Mouse (Mus musculus) monocyte, adult 5-6 weeks (primary cell): ENCODE results near the gene AC129217.1. TPM values are rescaled to one million over a fixed set of nuclear protein-coding genes. Genes with fewer than 3 reads are reported as not detected.
"Not testable (repeated sequence)": the region's sequence is repeated elsewhere in the genome, so short reads cannot be mapped to it uniquely, and the experiment has no call there.

ENCODE experiments used
- ATAC-seq: fragments of 153-309, 156-312 bp; replicated peaks from 2 replicates; pipeline ENCODE4 v1.8.0; 2017; ENCODE audit warnings: mild to moderate bottlenecking; ENCODE audit not compliant: low TSS enrichment, insufficient number of reproducible peaks, severe bottlenecking, poor library complexity, low FRiP score
- total RNA-seq: library from RNA; stranded (forward); fragments of 200-1000, 200-491, 200-594 nt; gene quantifications from 3 replicates; pipeline ENCODE4 v1.2.3, GENCODE M21; 2017

The AC129217.1 gene
- total RNA-seq, 1 experiment from 2014 or later: 54.5 TPM

DNA sequence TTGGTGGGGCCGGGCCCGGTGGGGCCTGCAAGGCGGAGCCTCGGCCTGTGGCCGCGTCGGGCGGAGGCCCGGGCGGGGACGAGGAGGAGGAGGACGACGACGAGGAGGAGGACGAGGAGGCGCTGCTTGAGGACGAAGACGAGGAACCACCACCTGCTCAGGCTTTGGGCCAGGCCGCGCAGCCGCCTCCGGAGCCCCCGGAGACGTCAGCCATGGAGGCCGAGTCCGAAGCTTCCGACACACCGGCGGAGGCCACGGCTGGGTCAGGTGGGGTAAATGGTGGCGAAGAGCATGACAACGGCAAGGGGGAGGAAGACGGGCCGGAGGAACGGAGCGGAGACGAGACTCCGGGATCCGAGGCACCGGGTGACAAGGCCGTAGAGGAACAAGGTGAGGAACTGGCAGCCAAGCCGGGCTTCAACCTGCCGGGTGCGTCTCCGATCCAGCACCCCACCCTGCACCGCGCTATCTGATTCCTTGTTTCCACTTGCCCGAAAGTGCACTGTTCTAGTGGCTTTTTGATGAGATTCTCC lies 9.1 kb upstream of the AC129217.1 start:
- no peak for ATAC-seq

DNA sequence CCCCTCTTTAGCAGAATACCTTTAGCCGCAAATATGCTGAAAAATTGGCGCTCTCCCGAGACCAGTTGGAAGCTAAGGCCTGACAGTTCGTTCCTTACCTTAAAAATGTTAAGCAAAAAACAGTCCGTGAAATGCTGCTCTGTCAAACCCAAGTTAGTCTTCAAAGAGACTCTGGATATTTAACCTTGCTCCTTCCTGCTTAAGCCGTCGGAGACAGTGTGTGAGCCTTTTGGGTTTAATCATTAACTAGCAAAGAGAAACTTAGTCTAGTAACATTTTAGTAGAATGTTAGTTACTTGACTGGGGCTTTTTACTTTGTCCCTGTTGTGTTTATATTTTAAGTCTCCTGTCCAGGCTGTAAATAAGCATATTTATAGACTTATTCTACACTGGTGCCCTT lies 8.4 kb upstream of the AC129217.1 start:
- ATAC-seq: no peak

DNA sequence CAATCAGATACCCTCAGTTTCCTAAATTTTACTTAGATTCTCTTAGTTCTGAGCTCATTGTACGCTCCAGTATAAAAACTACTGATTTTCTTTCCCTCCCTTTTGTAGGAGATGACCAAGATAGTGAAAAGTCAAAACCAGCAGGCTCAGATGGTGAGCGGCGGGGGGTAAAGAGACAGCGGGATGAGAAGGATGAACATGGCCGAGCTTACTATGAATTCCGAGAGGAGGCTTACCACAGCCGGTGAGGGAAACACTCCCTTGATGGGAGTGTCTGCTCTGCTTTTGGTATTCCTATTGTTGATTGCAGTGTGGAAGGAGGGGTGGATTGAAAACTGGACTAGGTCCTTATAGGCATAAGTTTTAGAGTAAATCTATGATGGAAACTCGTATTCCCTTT lies 6.9 kb upstream of the AC129217.1 start:
- no peak for ATAC-seq

DNA sequence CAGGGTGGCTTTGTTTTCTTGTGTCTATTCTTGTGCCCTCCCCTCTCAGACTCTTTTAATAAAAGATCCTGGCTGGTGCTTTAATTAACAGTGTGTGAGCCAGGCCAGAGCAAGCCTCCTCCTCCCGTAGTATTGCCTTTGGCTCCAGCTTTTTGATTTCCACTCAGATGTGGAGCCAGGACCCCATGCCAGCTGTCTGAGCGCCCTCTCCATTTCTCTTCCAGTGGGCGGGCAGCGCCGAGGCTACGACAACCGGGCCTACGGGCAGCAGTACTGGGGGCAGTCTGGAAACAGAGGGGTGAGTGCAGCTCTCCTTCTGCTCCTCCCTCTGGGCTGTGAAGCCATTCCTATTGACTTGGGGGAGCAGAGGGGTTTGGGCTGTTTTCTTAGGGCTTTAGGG lies 1.1 kb downstream of the AC129217.1 start:
- ATAC-seq: no peak

DNA sequence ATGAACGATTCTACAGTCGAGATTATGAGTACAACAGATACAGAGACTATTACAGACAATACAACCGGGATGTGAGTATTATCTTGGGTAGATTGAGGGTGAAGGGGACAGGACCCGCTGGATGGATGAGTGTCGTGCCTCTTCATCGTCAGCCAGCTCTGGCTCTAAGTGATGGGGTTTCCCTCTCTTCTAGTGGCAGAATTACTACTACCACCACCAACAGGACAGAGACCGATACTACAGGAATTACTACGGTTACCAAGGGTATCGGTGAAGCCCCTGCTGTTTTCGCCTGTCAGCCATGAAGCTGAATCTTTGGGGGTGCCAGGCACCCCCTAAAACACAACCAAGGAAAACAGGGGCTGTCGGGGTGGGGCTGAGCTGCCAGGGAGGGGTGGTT lies 1.7 kb downstream of the AC129217.1 start:
- no peak for ATAC-seq

DNA sequence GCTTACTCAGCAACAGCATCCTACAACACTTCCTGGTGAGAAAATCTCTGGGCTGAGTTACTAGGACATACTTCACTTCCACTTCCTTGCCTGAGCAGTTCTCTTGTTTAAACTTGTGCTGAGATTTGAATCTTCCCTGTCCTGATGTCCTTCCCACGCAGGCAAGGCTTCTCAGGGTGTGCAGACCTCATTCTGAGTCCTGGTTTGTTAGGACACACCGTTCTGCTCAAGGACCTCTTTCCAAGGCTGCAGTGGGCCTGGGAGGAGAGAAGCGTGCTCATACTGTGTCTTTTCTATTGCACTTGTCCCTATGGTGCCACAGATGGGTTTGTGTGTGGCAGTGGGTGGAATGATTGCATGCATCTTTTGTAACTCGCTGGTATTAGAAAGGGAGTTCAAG lies 3.4 kb downstream of the AC129217.1 start:
- ATAC-seq: no peak

DNA sequence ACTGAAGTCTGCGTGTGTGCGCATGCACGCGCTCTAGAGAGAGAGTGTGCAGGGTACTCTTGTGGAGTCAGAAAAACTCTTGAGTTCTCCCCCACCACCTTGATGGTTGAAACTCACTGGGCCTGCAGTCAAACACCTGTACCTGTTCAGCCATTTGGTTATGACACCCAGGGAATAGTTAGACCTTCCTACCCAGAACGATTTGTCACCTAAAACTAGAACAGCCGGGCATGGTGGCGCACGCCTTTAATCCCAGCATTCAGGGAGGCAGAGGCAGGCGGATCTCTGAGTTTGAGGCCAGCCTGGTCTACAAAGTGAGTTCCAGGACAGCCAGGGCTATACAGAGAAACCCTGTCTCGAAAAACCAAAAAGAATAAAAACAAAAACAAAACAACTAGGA lies 6.8 kb downstream of the AC129217.1 start:
- not testable (repeated sequence) for ATAC-seq

DNA sequence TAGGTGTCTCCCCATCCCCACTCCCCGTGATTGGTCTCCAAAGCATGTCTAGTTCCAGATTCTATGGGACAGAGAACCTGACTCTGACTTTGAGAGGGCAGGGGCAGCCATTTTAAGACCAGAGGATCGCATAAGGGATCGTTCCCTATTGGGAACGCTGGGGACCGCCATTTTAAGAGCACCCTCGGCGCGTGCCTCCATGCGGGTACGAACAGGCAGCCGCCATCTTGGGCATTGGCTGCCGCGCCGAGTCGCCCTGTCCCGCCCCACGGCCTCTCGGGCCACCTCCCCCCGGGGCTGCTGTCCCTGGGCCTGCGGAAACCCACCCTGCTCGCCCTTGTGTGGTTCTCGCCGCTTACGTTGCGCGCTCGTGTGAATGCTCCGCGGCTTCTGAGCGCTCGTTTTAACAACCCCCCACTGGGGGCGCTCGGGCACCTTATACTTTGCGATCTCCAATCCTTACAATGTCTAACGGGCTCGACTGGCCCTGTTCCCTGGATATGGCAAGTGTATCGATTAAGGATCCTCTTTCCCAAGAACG lies 7.7 kb downstream of the AC129217.1 start, which contains the start of gene Bscl2:
TSS of gene Bscl2 (plus strand) at position 217 of the 541 bp plus-strand sequence.
- ATAC-seq: peak; percentile 80

DNA sequence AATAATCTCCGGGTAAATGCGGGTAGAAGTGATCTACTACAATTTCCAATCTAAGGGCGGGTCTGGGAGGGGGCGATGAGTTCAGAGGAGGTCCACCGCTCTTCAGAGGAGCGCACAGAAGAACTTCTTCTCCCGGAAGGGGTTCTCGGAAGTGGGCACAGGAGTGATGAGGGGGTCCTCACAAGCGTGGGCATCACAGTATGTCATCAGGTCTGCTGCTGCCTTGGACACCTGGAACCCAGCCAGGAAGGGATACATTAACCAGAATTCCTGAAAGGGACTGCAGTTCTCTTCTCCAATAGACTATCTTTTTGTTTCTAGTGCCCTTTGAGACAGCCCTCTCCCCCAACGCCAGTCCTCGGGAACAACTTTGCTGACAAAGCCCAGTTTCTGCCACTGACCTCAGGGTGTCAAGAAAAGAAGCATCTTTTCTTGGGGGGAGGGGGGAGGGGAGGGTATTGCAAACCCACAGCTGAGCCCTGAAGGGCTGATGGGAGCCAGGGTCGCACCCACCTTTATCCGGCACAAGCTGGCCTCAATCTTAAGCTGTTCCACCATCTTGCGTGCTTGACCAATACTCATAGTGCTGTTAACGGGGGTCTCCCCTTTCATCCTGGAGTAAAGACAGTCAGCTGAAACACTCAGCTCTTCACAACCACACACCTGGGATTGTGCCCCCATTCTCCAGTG lies 8.6 kb downstream of the AC129217.1 start:
- no peak for ATAC-seq

DNA sequence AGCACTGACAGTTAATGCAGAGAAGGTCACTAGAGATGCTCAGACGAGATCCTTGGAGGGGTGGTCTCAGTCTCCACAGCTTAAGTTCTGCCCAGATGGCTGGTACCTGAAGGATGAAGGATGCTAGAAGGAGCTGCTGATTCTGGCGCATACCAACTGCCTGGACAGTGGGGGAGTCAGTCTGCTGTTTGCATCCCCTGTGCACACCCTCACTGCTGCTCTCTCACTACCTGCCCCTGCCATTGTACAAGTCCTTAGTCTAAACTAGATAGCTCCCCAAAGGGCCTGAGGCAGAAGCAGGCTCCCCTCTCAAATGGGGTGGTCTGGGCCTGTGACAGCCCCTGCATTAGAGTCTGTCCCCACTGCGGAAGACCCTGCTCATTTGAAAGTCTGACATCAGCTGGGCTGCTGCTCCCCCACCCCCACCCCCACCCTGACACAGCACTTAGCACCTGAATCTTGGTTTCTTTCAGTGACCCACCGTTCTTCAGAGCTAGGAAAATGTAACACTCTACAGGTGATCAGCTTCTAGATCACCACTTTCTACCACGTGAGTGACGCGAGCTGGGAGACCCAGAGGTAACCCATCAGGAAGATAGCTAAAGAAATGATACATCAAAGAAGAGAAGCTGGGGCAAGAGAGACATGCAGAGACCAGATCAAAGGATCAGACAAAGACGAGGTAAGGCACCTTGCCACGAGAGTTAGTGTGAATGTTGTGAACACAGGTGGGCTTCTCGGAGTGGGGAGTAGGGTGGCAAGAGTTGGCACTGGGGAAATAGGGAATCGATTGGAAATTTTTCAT lies 9.7 kb downstream of the AC129217.1 start, which contains the start of gene Gng3:
TSS of gene Gng3 (minus strand) at position 92 of the 805 bp plus-strand sequence.
- ATAC-seq: no peak

DNA sequence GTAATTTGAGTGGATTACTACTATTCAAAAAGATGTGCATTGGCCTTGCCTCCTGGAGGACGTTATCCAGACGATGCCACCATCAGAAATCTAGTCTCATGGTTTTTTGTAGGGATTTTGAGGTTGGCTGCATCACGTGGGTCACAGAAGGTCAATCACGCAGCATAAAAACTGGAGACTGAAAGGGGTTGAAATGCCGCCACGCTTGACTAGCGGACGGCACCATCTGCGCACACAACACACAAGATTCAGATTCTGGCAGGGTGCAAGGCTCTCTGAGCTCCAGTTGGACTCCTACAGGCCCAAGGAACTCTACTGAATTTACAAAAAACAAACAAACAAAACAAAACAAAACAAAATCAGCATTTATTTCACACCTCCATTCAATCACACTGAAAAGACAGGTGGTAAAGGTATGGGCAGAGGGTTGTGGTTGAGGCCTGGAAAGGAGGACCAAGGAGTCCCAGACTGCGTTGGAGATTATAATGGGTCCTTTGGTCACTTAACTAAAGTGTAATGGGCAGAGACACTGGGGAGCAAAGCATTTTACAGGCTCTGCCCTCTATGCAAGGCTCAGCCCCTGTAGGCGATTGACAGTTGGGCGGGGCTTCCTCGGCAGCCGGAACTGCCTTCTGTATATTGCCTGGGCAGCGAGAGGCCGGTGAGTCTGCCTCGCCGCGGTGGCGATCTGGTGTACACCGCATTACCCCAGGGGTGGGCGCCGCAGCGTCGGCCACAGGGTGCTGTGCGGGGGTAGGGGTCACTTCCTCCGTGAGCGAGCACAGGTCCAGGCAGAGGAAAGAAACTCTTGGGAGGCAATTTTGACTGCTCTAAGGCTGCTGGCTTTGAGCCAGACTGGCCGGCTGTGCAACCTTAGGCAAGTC lies 10.6 kb downstream of the AC129217.1 start:
- ATAC-seq: peak; percentile 52; the same call in 1 of the 2 replicates

DNA sequence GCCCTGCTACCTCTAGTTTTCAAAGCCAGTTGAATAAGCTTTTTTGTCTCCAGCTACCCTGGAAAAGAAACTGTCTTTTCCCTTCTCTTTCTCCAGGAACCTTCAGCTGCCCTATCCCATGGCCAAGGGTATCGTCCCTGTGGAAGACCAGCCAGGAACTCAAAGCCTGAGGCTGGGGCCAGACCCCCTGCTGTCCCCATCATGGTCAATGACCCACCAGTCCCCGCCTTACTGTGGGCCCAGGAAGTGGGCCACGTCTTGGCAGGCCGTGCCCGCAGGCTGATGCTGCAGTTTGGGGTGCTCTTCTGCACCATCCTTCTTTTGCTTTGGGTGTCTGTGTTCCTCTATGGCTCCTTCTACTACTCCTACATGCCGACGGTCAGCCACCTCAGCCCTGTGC lies 11.4 kb downstream of the AC129217.1 start:
- ATAC-seq: no peak

DNA sequence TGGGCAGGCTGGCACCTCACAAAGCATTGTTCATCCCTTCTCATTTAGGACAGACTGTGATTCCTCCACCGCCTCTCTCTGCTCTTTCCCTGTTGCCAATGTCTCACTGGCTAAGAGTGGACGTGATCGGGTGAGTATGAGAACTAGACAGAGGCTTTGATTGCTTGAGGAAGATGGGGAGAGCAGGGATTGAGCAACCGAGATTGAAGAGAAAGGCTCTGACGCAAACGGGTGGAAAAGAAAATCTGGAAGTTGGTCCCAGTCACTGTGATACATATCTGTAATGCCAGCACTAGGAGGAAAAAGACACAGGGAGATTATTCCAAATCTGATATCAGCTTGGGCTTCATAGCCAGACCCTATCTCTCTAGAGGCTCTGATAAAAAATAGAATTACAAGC lies 13.4 kb downstream of the AC129217.1 start:
- no peak for ATAC-seq

DNA sequence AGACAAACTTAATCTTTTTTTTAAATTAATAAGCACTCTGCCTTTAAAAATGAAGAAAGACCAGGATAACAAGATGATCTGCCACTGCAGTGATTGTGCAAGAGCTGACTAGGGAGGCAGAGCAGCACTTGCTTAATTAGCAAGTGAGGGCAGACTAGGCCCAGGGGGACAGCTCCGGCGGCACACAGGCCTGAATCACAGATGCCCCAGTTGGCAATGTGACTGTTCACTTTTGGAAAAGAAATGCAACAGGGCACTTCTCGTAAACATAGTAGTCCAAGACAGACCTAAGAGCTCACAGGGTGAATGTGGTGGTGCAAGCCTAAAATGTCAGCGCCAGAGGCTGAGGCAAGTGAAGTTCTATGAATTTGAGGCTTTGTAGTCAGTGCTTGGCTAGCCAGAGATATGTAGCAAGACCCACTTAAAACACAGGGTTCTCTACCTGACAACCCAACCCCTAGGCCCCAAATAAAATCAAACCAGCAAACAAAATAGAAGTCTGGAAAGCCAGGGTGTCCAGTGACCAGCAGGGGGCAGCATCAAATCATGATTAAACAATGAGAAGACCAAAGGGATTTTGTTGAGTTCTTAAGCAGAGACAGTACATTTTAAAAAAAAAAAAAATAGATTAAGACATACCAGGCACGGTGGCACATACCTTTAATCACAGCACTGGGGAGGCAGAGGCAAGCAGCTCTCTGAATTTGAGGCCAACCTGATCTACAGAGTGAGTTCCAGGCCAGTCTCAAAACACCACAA lies 15.0 kb downstream of the AC129217.1 start:
- ATAC-seq: 0 out of 2 replicates have a peak, but pooled peaks have one; percentile 15

DNA sequence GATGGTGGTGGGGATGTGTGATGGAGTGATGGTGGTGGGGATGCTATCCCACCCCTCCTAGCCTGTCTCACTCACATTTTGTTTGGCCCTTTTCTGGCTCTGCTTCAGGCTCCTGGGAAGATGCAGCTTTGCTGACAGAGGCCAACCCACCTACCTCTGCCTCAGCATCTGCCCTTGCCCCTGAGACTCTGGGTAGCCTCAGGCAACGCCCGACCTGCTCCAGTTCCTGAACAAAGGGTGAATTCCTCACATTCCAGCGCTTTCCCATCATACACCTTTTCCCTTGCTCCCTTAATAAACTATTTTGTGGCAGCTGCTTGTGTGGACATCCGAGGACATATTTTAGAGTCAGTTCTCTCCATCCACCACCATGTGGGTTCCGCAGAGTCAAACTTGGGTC lies 18.8 kb downstream of the AC129217.1 start:
- no peak for ATAC-seq

DNA sequence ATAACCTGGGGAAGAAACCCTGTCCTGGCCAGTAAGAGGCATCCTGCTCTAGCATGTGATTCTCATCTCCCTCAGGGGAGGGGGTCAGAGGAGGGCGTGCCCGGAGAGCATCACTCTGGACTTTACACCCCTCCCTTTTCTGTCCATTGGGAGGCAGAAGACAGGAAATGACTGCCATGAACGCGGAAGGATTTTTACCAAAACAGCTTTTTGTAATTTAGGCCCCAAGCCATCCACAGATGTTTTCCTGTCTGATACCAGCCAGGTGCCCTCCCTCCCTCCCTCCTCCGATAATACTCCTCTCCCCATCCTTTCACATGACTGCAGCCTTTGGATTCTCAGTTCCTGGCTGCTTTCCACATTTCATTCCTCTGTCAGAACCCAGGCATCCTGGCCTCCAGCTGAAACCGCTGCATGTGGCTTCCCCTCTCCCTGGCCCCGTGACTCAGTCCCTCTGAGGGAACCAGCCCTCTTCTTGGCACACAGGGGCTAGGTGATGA lies 20.9 kb downstream of the AC129217.1 start, which contains the start of gene Lrrn4cl:
TSS of gene Lrrn4cl (plus strand) at position 367 of the 500 bp plus-strand sequence.
- ATAC-seq: no peak

DNA sequence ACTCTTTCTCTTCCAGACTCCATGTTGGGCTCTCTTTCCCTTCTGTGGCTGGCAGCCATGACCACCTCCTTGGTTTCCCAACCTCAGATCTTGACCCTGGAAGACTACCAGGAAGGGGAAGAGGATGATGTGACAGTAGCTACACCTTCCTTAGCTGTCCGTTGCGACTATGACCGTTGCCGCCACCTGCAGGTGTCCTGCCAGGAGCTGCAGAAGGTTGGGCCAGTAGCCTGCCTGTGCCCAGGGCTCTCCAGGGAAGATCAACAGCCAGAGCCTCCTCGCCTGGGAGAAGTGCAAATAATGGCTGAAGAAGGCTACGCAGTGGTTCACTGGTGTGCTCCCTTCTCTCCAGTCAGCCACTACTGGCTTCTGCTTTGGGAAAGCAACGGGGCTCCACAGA lies 22.1 kb downstream of the AC129217.1 start:
- ATAC-seq: no peak
